Mouse (Mus musculus): ENCODE data around the gene Wdr73. TPM values are rescaled to one million over a fixed set of nuclear protein-coding genes. Genes with fewer than 3 reads are reported as not detected.

Gene Wdr73
- polyA plus RNA-seq, 1 experiment from 2014 or later, result 37.2 TPM

GRCm38 (mm10) chr7:80846280-80846678 is 54.8 kb downstream of the Wdr73 start:
- Histone ChIP-seq H3K4me1 (no peaks in the 10 kb centered on the region), H3K4me2 (replicated peaks) (no peak overlapping the region), H3K4me3 (no peak overlapping the region), H3K27me3 (no peaks in the 10 kb centered on the region), H3K9me3 (replicated peaks) (no peaks in the 10 kb centered on the region), H3K9ac (no peak overlapping the region), H3K36me3 (no peaks in the 10 kb centered on the region), H3K27ac (no peak overlapping the region)
- ATAC-seq (ENCODE audit: low FRiP score), result no peak
- WGBS, result 92% methylated on average over 10 of the region's 10 CpGs

DNA sequence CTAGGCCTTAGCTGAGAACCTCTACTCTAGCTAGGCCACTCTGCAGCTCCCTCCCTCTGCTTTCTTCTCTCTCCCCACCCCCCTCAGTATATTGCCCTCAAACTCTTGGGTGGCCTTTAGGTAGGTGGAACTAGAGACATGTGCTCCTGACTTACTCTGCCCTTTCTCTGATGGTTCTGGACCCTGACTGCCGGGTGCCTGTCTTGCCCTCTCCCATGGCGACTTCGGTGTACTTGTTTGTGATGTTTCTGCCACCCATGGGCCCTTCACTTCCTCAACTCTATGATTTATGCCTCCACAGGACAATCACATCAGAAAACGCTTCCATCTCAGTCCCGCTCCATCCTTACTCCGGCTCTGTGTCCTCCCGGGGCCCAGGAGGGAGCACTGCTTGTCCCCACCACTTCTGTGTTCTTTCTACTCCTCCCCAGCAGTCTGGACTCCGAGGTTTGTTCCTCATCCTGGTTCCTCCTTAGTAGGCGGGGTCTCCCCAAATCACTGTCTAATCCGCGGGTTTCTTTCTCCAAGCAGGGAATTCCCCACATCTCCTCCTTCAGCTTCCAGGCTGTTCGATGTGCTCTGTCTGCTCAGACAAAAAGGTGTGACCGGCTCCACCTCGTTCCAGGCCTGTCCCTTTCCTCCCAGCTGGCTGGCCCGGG is 55.3 kb downstream of the Wdr73 start:
- Histone ChIP-seq H3K27me3 (no peaks in the 10 kb centered on the region), H3K36me3 (no peaks in the 10 kb centered on the region), H3K4me1 (no peaks in the 10 kb centered on the region), H3K4me2 (replicated peaks) (no peak overlapping the region), H3K9ac (no peak overlapping the region), H3K4me3 (no peak overlapping the region), H3K27ac (no peak overlapping the region), H3K9me3 (replicated peaks) (no peaks in the 10 kb centered on the region)
- ATAC-seq (ENCODE audit: low FRiP score), result no peak
- 78% methylated on average over 15 of the region's 15 CpGs for WGBS

DNA sequence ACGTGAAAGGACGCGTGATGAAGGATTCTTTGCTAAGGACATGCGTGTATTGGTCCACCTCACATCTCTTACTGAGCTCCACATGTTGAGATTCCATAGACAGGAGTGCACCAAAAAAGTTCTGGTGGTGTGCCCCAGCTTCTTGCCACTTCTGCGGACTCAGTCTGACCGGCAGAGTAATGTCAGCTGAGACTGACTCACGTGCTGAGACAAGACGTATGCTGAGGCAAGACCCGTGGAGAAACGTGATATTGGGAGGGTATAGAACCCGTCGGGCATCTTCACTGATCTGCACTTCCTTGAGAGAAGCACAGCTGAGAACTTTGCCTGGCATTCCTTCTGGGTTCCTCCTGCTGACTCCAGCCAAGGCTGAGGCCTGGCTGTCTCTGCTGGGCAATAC is 56.4 kb downstream of the Wdr73 start:
- Histone ChIP-seq H3K4me1 (no peaks in the 10 kb centered on the region), H3K27ac (no peak overlapping the region), H3K4me2 (replicated peaks) (no peak overlapping the region), H3K27me3 (no peaks in the 10 kb centered on the region), H3K9ac (no peak overlapping the region), H3K9me3 (replicated peaks) (no peaks in the 10 kb centered on the region), H3K36me3 (no peaks in the 10 kb centered on the region), H3K4me3 (no peak overlapping the region)
- 94% methylated on average over 12 of the region's 12 CpGs for WGBS
- no peak for ATAC-seq (ENCODE audit: low FRiP score)

DNA sequence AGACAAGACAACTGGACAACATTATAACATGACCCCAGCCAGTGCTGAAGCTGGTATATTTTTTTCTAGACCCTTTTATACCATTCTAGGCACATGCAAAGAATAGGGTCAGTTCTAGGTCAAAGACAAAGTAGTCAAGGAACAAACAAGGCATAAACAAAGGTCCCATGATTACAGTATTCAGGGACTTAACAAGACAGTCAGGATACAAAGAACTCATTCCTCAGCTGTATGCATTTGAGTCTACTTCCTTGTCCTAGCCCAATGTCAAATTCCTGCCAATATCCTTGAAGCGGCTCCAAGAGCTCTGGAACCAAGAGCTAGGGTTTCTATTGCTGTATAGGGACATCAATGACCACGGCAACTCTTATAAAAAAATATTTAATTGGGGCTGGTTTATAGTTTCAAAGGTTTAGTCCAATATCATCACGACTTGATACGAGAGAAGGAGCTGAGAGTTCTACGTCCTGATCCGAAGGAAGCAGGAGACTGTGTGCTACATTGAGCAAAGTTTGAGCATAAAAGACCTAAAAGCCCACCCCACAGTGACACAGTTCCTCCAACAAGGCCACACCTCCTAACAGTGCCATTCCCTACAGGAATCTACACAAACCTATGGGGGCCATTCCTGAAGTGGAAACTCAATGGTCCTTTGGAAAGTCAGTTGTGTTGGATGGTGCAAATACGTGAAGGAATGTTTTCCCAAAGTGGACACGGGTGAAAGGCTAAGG is 57.0 kb downstream of the Wdr73 start:
- Histone ChIP-seq H3K4me1 (no peaks in the 10 kb centered on the region), H3K4me2 (replicated peaks) (no peak overlapping the region), H3K27me3 (no peaks in the 10 kb centered on the region), H3K9me3 (replicated peaks) (no peaks in the 10 kb centered on the region), H3K4me3 (no peak overlapping the region), H3K36me3 (no peaks in the 10 kb centered on the region), H3K27ac (no peak overlapping the region), H3K9ac (no peak overlapping the region)
- 90% methylated on average over 8 of the region's 8 CpGs for WGBS
- ATAC-seq (ENCODE audit: low FRiP score), result no peak

DNA sequence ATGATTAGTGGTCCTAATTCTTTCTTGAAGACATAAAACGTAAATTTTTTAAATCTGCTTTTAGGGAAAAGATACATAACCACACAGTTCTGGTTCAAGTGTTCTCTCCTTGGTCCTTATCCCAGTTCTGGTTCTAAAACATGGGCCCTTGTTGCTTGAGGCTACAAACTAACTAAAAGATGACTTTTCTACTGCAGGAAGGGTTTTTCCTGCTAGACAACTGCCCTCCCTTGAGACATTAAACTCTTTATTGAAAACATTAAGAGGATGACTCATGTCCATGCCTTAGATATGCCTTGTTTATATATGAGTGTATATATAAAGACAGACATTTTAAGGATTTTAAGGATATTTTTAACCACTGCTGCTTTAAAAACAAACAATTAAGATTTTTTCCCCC is 57.9 kb downstream of the Wdr73 start:
- Histone ChIP-seq H3K4me1 (0 out of 2 replicates have a peak, but pooled peaks cover 1% of the 10 kb centered on the region), H3K9ac (no peak overlapping the region), H3K27ac (no peak overlapping the region), H3K4me3 (no peak overlapping the region), H3K4me2 (replicated peaks) (no peak overlapping the region), H3K27me3 (no peaks in the 10 kb centered on the region), H3K9me3 (replicated peaks) (no peaks in the 10 kb centered on the region), H3K36me3 (no peaks in the 10 kb centered on the region)
- no peak for ATAC-seq (ENCODE audit: low FRiP score)
- WGBS, result 85% methylated on average over 1 of the region's 1 CpGs

DNA sequence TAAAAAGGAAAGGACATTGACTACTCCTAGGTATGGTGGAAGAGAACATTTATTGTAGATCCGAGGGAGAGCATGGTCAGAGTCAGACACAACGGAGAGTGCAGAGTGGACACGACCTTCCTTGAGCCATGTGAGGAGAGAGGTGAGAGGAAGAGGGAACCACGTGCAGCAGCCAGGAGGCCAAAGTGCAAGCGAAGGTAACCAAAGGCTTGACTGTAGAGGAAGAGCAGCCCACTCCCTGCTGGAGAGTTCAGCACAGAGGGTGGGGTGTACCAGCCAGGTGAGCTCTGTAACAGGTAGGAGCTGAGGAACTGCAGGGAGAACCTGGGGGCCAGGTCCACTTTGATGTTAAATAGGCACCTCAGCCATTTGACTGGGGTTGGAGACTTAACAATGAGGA is 58.9 kb downstream of the Wdr73 start:
- H3K9ac ChIP-seq, result no peak overlapping the region
- no peak overlapping the region for H3K27ac ChIP-seq
- no peak overlapping the region for H3K4me3 ChIP-seq
- no peaks in the 10 kb centered on the region for H3K9me3 ChIP-seq (replicated peaks)
- 0 out of 2 replicates have a peak, but pooled peaks cover 5% of the 10 kb centered on the region for H3K4me1 ChIP-seq
- no peaks in the 10 kb centered on the region for H3K36me3 ChIP-seq
- H3K4me2 ChIP-seq (replicated peaks), result no peak overlapping the region
- ATAC-seq (ENCODE audit: low FRiP score), result no peak
- WGBS, result 71% methylated on average over 5 of the region's 5 CpGs
- H3K27me3 ChIP-seq, result no peaks in the 10 kb centered on the region

DNA sequence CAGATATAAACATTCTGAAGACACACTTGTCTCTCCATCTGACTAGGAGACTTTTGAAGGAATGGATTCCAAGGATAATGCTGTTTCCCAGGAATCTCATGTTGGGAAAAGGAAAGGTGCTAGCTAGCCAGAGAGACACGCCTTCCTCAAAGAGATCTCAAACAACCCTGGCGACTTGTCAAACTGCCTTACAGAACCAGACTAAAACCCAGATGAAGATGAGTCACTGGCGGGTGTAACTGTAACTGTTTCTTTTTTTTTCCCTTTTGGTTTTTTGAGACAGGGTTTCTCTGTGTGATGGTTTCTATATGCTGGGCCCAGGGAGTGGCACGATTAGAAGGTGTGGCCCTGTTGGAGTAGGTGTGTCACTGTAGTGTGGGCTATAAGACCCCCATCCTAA is 60.1 kb downstream of the Wdr73 start:
- no peaks in the 10 kb centered on the region for H3K36me3 ChIP-seq
- 82% methylated on average over 4 of the region's 4 CpGs for WGBS
- no peak overlapping the region for H3K4me2 ChIP-seq (replicated peaks)
- H3K4me3 ChIP-seq, result no peak overlapping the region
- H3K4me1 ChIP-seq, result 0 out of 2 replicates have a peak, but pooled peaks cover 5% of the 10 kb centered on the region
- ATAC-seq (ENCODE audit: low FRiP score), result no peak
- H3K9ac ChIP-seq, result no peak overlapping the region
- no peaks in the 10 kb centered on the region for H3K27me3 ChIP-seq
- no peaks in the 10 kb centered on the region for H3K9me3 ChIP-seq (replicated peaks)
- H3K27ac ChIP-seq, result no peak overlapping the region

Other genes starting within 250 kb of the Wdr73 start
- gene Crtc3, start 212.4 kb downstream of the Wdr73 start, polyA plus RNA-seq (2016; fragmentation: Nextera tagmentation; extraction: Ambion mirVana), result 13.8 and 15.3 TPM in 2 replicates
- gene Iqgap1, start 75.3 kb downstream of the Wdr73 start, polyA plus RNA-seq (2016; fragmentation: Nextera tagmentation; extraction: Ambion mirVana), result 40.1 and 40.2 TPM in 2 replicates
- 4.6 and 5.9 TPM in 2 replicates for gene Zscan2, start 40.3 kb downstream of the Wdr73 start, polyA plus RNA-seq (2016; fragmentation: Nextera tagmentation; extraction: Ambion mirVana)
- gene Nmb, start 3.8 kb upstream of the Wdr73 start, polyA plus RNA-seq (2016; fragmentation: Nextera tagmentation; extraction: Ambion mirVana), result 5.7 and 7.8 TPM in 2 replicates
- gene Sec11a, start 46.5 kb upstream of the Wdr73 start, polyA plus RNA-seq (2016; fragmentation: Nextera tagmentation; extraction: Ambion mirVana), result 175 and 183 TPM in 2 replicates
- gene Zfp592, start 92.4 kb upstream of the Wdr73 start, polyA plus RNA-seq (2016; fragmentation: Nextera tagmentation; extraction: Ambion mirVana), result 12.8 and 19.3 TPM in 2 replicates
- gene Alpk3, start 156.3 kb upstream of the Wdr73 start, polyA plus RNA-seq (2016; fragmentation: Nextera tagmentation; extraction: Ambion mirVana), result 0.15 and 0.61 TPM in 2 replicates
- not detected in 2 replicates for gene Slc28a1, start 213.5 kb upstream of the Wdr73 start, polyA plus RNA-seq (2016; fragmentation: Nextera tagmentation; extraction: Ambion mirVana)

All from hindbrain, embryonic 12.5 days (tissue).